Mouse (Mus musculus) lung, postnatal 14 days (tissue): ENCODE data around the gene Trp53bp1.
A peak's percentile ranks its signal among the peaks of the same experiment; 100 is the strongest.

Experiments
- DNase-seq: peaks from one replicate; pipeline ENCODE4 v3.0.0; 2021

Trp53bp1 gene

DNA sequence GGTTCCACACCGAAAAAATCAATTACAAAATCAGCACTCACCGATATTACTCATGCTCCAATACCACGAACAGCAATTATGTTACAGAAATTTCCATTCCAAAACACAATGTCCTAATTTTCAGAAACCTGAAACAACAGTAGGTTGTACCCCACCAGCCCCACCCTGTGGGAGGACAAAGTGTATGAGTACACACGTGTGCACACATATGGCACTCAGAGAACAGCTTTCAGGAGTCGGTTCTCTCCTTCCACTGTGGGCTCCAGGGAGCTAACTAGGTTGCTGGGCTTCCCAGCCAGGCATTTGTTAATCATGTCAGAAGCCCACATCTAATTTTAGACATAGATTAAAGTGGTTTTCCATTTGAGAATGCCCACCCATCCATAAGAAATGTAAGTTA, 27.1 kb downstream of the Trp53bp1 start:
- DNase-seq: no peak

- no peak for DNase-seq
Measured at GRCm38 (mm10) chr2:121239426-121239825, 31.8 kb downstream of the Trp53bp1 start.

GRCm38 (mm10) chr2:121235460-121236072, 35.6 kb downstream of the Trp53bp1 start:
- DNase-seq: no peak

- DNase-seq: no peak
Measured at GRCm38 (mm10) chr2:121228135-121228534, 43.1 kb downstream of the Trp53bp1 start.

- DNase-seq: no peak
Measured at GRCm38 (mm10) chr2:121223010-121223409, 48.2 kb downstream of the Trp53bp1 start.

DNA sequence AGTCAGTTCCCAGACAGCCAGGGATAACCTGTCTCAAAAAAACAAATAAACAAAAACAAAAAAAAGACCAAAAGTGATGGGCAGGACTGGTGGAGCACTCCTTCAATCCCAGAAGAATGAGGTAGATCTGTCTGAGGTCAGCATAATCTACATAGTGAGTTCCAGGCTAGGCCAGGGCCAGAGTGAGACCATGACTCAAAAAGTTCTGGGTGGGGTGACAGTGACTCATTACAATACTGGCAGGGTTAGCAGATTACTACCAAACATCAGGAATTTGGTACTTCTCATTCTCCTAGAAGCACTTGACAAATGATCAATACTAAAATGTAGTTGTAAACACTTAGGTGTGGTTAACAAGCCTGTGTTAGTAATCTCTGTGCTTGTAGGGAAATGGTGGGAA, 51.2 kb downstream of the Trp53bp1 start:
- no peak for DNase-seq

GRCm38 (mm10) chr2:121219177-121219576, 52.0 kb downstream of the Trp53bp1 start:
- DNase-seq: no peak

- peak; percentile 21 for DNase-seq
Measured at GRCm38 (mm10) chr2:121214491-121214890, 56.7 kb downstream of the Trp53bp1 start.

- no peak for DNase-seq
Measured at GRCm38 (mm10) chr2:121206541-121206940, 64.7 kb downstream of the Trp53bp1 start.

GRCm38 (mm10) chr2:121204276-121204675, 66.9 kb downstream of the Trp53bp1 start:
- no peak for DNase-seq

- DNase-seq: no peak
Measured at GRCm38 (mm10) chr2:121195466-121195865, 75.7 kb downstream of the Trp53bp1 start.

GRCm38 (mm10) chr2:121188530-121188929, 82.7 kb downstream of the Trp53bp1 start:
- DNase-seq: no peak

GRCm38 (mm10) chr2:121184142-121184541, 87.1 kb downstream of the Trp53bp1 start:
- DNase-seq: no peak

GRCm38 (mm10) chr2:121183431-121183830, 87.8 kb downstream of the Trp53bp1 start:
- DNase-seq: no peak

- no peak for DNase-seq
Measured at GRCm38 (mm10) chr2:121178828-121179479, 92.3 kb downstream of the Trp53bp1 start.

DNA sequence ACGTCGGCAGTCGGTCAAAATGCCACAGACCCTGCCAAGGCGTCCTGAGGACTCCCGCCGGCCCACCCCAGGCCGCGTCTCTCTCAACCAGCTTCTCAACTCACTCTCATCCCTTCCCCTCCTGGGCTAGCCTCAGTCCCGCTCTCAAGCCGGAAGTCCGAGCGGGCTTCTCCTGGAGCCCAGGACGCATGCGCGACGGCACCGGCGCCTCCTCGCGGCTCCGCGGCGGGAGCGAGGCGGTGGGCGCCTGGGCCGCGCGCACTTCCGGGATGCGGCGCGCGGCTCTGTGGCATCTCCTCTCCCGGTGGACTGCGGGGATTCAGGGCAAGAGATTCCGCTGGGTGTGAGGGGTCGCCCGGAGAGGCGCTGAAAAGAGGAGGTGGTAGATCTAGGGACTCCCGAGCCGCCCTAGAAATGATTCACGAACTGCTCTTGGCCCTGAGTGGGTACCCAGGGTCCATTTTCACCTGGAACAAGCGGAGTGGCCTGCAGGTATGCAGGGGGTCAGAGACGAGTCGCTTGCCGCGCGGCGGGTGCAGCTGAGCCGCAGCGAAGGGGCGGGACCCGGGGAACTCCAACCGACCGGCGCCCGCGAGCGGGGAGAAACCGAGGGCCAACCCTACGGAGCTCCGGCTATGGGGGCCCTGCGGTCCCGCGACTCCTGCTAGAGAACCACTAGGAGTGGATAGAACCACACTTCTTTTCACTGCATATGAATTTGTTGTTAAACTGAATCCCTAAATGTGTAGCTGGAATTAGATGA, 100.0 kb downstream of the Trp53bp1 start, which contains the start of gene Zscan29:
TSS of gene Zscan29 (minus strand) at position 146 of the 763 bp plus-strand sequence.
- DNase-seq: peak; percentile 91

DNA sequence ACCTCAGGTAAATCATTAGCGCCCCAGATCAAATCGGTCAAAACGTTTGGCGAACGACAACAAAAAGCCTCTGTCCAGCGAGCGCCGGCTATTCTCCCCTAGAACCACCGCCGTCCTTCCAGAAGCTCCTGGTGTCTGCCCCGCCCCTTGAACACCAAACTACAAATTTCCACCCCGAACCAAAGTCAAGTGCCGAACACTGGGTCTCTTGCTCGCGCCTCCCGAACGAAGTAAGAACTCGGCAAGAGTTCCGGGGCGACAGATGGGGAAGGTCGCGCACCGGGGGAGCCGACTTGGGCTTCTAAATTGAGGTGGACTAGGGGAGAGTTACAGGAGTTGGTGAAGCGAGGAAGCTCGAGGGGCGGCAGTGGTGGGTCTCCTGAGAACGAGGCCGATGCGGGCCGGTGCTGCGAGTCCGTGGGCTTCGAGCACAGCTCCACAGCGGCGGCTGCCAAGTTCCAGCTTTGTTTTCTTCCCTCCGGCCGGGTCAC, 100.7 kb downstream of the Trp53bp1 start, which contains the start of gene Tubgcp4:
TSS of gene Tubgcp4 (plus strand) at position 174 of the 491 bp plus-strand sequence.
- peak; percentile 49 for DNase-seq

DNA sequence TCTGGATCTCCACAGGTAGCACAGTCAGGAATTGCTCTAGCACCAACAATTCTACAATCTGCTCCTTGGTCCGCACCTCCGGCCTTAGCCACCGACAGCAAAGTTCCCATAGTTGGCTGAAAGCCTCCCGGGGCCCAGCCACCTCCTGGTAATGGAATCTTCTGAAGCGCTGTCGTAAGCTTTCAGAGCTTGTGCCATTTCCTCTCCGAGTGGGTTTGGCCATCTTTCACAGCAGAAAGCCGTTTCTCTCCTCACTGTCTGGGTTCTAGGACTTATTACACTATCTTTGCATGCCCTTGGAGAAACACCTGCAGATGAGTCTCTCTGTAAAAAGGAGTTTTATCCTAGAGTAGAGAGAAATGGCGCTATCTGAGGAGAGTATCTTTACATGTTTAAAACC, 101.3 kb downstream of the Trp53bp1 start:
- peak; percentile 38 for DNase-seq

DNA sequence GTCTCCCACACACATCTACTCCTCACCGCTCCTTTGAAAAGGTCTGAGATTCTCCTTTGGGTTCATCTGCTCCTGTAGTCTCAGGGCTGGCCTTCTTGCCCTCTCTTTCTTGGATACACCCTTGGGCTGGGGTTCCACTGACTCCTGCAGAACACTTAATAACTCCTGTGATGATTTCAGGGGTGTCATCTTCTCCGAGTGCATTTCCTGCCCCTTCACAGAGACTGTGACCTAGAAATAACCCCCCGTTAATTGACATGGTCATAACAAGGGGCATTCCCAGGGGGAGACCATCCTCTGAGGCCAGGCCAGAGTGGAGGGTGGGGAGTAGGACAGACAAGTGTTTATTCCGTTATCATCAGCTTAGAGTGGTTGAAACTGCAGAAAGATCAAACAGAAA, 102.0 kb downstream of the Trp53bp1 start:
- no peak for DNase-seq

DNA sequence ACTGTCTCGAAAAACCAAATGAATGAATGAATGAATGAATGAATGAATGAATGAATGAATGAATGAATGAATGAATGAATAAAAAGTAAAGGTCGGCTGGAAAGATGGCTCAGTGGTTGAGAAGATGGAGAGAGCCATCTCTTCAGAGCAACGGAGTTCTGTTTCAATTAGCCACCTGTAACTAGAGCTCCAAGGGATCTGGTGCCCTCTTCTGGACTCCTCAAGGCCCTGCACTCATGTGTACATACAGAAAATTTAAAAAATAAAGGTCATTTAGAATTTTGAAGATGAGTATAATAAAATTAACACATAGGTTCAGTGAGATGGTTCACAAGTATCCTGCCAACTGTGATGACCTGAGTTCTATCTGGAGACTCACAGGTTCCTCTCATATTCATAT, 118.1 kb downstream of the Trp53bp1 start:
- no peak for DNase-seq

DNA sequence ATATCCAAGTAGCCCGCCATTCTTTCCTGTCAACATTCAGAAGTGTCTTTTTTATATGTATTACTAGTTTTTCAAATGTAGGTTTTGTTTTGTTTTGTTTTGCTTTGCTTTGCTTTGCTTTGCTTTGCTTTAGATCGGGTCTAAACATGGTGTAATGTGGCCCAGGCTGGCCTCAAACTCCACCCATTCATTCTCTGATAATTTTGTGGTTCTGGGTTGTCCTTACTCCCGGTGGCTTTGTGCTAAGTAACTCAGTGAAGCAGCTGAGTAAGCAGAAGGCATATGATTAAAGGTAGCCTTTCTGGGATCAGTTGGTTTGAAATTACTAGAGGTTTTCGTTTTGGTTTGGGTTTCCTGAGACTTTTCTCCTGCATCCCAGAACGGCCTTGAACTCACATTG, 121.5 kb downstream of the Trp53bp1 start:
- no peak for DNase-seq
